Mouse (Mus musculus) lung, postnatal 0 days (tissue): ENCODE measurements around the gene Pnp2.
"Not testable (repeated sequence)": the region's sequence is repeated elsewhere in the genome, so short reads cannot be mapped to it uniquely, and the experiment has no call there.

Experiments used
- CTCF ChIP-seq: IDR thresholded peaks from 2 replicates; pipeline ENCODE4 v1.5.1; 2016; ENCODE audit warnings: antibody characterized with exemption, mild to moderate bottlenecking
- EP300 ChIP-seq: IDR thresholded peaks from 2 replicates; pipeline ENCODE4 v1.6.1; 2016; ENCODE audit warnings: antibody characterized with exemption, mild to moderate bottlenecking, control low read depth

DNA sequence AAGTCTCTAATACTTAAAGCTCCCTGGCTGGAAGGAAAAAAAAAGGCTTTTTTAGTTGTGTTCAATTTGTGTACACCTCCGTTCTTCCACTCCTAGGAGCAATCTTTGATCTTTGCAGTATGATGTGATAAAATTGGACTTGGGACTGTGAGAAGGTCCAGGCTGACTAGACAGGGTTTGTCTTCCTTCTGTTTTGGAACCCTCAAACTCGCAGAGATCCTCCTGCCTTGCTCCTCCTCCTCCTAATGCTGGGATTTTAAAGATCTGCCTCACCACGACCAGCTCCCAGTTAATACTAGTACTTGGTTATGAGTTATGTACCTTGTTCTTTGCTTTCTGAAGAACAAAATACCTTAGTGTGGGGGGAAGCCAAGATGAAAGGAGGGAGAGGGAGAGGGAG, 10.3 kb upstream of the Pnp2 start:
- not testable (repeated sequence) for TF ChIP-seq CTCF, EP300
